20 mouse cellular contexts compared by ENCODE assay signal in genomic region chr1:119596954-119597480, GRCm38 (mm10). TPM values are rescaled to one million over a fixed set of nuclear protein-coding genes. Genes with fewer than 3 reads are reported as not detected.
DNase-seq lines count a peak whose midpoint lies in the region; ATAC-seq lines count a peak whose summit lies in the region.
"Had no signal": no experiment of that assay in that cellular context is flagged by ENCODE, and none has a peak within 500 bp of the region (broad histone marks: within the 10 kb centered on the region; RNA-seq: fewer than 3 reads in every experiment).

No protein-coding gene starts in this region.

- H3K4me2 ChIP-seq in kidney, embryonic 15.5 days: no peak overlapping the region
- no peak overlapping the region for H3K4me2 ChIP-seq in lung, embryonic 15.5 days
- H3K4me2 ChIP-seq: embryonic facial prominence, embryonic 12.5 days; forebrain, embryonic 12.5 days; heart, embryonic 13.5 days; hindbrain, embryonic 13.5 days had no signal

- WGBS in kidney, embryonic 15.5 days: 68% methylated on average over 3 of the region's 3 CpGs
- WGBS in lung, embryonic 15.5 days: 48% methylated on average over 3 of the region's 3 CpGs

- no peak overlapping the region for H3K27ac ChIP-seq in kidney, embryonic 15.5 days
- peak overlapping the region; percentile 53 for H3K27ac ChIP-seq in lung, embryonic 15.5 days
- H3K27ac ChIP-seq: embryonic facial prominence, embryonic 12.5 days; forebrain, embryonic 12.5 days; heart, embryonic 13.5 days; hindbrain, embryonic 13.5 days had no signal

- no peak for DNase-seq in kidney, adult 9 months
- DNase-seq in lung, postnatal 14 days: no peak
- peak; percentile 8 for DNase-seq in urinary bladder, postnatal 14 days (ENCODE audit: low spot score)
- no peak for DNase-seq in urinary bladder, postnatal 25 days (ENCODE audit: low spot score)
- peak; percentile 42 for DNase-seq in lung, postnatal 36 days
- no peak for DNase-seq in neural tube, embryonic 10.5 days (ENCODE audit: extremely low spot score, low spot score)
- DNase-seq: adrenal gland, adult 2 months; adrenal gland, postnatal 25 days; cerebellum, adult 11 months; cerebellum, adult 8-10 months; cerebellum, postnatal 14 days; embryo, embryonic 11 days; gastrocnemius, postnatal 14 days had no signal

- peaks cover 44% of the 10 kb centered on the region for H3K36me3 ChIP-seq in kidney, embryonic 15.5 days
- peaks cover 9% of the 10 kb centered on the region; the same call in 1 of the 2 replicates for H3K36me3 ChIP-seq in lung, embryonic 15.5 days
- H3K36me3 ChIP-seq: embryonic facial prominence, embryonic 12.5 days had no signal

- no peak overlapping the region for H3K4me3 ChIP-seq in kidney, embryonic 15.5 days (replicated peaks)
- no peak overlapping the region for H3K4me3 ChIP-seq in lung, embryonic 15.5 days
- H3K4me3 ChIP-seq: embryonic facial prominence, embryonic 12.5 days; forebrain, embryonic 12.5 days; heart, embryonic 13.5 days; hindbrain, embryonic 13.5 days had no signal

- H3K4me1 ChIP-seq in kidney, embryonic 15.5 days: no peaks in the 10 kb centered on the region
- 0 out of 2 replicates have a peak, but pooled peaks cover 9% of the 10 kb centered on the region for H3K4me1 ChIP-seq in lung, embryonic 15.5 days
- H3K4me1 ChIP-seq: embryonic facial prominence, embryonic 12.5 days; forebrain, embryonic 12.5 days; heart, embryonic 13.5 days; hindbrain, embryonic 13.5 days had no signal

- H3K9ac ChIP-seq in kidney, embryonic 15.5 days: no peak overlapping the region
- no peak overlapping the region for H3K9ac ChIP-seq in lung, embryonic 15.5 days
- H3K9ac ChIP-seq: embryonic facial prominence, embryonic 12.5 days; forebrain, embryonic 12.5 days; heart, embryonic 13.5 days; hindbrain, embryonic 13.5 days had no signal

- 0 out of 2 replicates have a peak, but pooled peaks have one; percentile 43 for ATAC-seq in kidney, embryonic 15.5 days (replicated peaks; ENCODE audit: low FRiP score)
- ATAC-seq in lung, embryonic 15.5 days (ENCODE audit: borderline replicate concordance, extremely low read depth, low FRiP score, low TSS enrichment): peak; percentile 84; the same call in 1 of the 2 replicates
- ATAC-seq: forebrain, embryonic 16.5 days had no signal

- H3K9me3 ChIP-seq in kidney, embryonic 15.5 days (replicated peaks): no peaks in the 10 kb centered on the region
- no peaks in the 10 kb centered on the region for H3K9me3 ChIP-seq in lung, embryonic 15.5 days
- H3K9me3 ChIP-seq: embryonic facial prominence, embryonic 12.5 days; forebrain, embryonic 12.5 days; heart, embryonic 13.5 days; hindbrain, embryonic 13.5 days had no signal

- no peaks in the 10 kb centered on the region for H3K27me3 ChIP-seq in kidney, embryonic 15.5 days
- no peaks in the 10 kb centered on the region for H3K27me3 ChIP-seq in lung, embryonic 15.5 days
- H3K27me3 ChIP-seq: embryonic facial prominence, embryonic 12.5 days; forebrain, embryonic 12.5 days; heart, embryonic 13.5 days; hindbrain, embryonic 13.5 days had no signal

RNA-seq across cellular contexts. Expression of gene Epb41l5, which starts 51.8 kb away (rescaled TPM):
- polyA plus RNA-seq in kidney, embryonic 15.5 days (2015; fragmentation: Nextera tagmentation; extraction: Ambion mirVana): 64.0 and 64.2 TPM in 2 replicates
- 43.7 and 45.9 TPM in 2 replicates for polyA plus RNA-seq in lung, embryonic 15.5 days (2015; fragmentation: Nextera tagmentation; extraction: Ambion mirVana)

Comparison
In these comparisons a context has a peak if more than half of its experiments do, and no peak if none do; other contexts are left out.
1. DNase-seq: peak in urinary bladder, postnatal 14 days (single experiment) and lung, postnatal 36 days (single experiment); none in kidney, adult 9 months (single experiment), lung, postnatal 14 days (single experiment), urinary bladder, postnatal 25 days (single experiment) and neural tube, embryonic 10.5 days (single experiment).